Mouse (Mus musculus): ENCODE results near the gene Zbtb16.

The Zbtb16 gene

GRCm38 (mm10) chr9:48835631-48836565 lies at the start of gene Zbtb16:
Gene Zbtb16 (minus strand): TSS chr9:48836222.
- DNase-seq = peak; percentile 52 to 53

GRCm38 (mm10) chr9:48872896-48873295 lies 36.9 kb upstream of the Zbtb16 start:
- DNase-seq = no peak

DNA sequence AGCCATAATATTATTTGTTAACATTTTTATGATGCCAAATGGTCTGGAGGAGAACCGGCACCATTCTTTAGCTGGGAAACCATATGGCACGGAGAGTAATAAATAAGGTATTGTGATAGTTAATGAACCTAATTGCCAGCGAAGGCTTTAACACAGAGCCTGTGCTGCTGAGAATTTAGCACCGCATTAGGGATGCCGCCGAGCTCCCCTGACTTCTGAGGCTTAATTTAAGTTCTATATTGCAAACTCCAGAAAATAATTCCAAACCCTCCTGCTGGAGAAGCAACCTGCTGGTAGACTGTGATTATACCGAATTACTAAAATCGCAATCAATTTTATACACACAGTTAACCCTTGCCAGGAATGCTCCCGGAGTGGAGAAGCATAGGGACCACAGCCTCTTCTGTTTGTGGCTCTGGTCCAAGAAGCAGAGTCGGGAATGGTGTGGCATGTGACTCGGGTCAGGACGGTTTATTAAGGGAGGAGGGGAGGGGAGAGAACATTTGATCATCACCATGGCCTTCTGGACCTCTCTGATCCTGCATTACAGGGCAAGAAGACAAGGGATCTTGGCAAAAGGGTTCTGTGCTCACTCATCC lies 30.6 kb upstream of the Zbtb16 start:
- DNase-seq = no peak

- no peak for DNase-seq
These were observed 29.2 kb upstream of the Zbtb16 start for GRCm38 (mm10) chr9:48865235-48865634.

DNA sequence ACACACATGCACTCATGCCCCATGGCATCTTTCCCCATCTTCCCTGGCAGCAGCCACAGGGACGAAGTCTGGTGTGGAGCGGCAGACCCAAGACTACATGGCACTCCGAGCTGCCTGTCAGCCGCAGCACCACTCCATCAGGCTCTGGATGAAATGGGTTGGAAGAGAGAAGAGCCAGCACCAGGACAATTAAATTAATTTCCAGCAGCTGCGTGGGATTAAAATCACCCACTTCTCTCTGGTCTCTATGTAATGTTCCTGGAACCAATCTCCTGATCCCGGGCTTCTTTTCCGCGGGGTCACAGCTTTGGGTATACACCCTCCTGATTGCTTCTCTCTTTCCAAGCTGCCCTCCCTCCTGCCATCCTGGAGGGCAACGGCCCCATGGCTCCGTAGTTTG lies 25.5 kb upstream of the Zbtb16 start:
- no peak for DNase-seq

DNA sequence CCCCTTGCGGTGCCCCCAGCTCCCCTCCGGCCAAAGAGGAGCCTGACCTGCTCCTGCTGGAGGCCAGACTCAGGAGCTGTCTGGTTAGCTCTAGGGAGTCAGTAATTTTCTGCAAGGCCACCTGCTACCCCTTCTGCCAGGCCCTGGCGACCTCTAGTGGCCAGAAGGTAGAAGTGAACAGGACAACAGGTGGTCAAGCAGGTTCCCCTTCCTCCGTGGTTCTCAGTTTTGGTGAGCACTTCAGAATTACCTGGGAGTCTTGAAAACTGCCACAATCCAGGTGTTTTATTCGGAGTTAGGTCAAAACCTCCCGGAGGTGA lies 24.5 kb upstream of the Zbtb16 start:
- DNase-seq = peak; percentile 71 to 72

DNA sequence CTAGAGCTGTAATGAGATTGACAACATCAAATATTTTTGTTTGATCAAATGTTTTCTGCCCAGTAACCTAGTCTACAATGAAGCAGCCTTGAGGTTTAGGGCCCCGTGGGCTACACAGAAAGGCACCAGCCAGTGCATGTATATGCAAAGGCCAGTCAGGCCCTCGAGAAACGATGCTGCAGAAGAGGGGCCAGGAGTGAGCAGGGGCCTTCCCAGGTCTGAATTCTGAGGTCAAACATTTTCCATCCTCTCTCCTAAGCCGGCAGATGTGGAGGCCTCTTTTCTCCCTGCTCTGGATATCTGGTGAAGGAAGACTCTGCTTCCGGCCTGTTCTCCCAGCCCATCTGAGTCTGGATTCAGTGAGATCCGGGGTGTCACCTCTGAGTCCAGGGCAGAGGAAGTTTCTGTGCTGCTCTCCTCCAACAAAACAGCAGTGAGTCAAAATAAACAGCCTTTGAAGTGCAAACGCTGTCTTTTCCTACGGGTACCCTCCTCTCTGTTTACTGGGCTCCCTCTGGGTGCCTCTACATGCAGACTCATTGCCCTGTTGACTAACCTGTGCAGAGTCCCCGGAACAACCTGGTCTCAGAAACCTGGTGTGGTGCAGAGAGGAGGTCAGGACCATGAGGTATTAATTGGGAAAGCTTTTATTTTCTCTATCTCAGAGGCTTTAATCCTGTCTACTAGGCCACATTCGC lies 24.0 kb upstream of the Zbtb16 start:
- DNase-seq = no peak

GRCm38 (mm10) chr9:48857944-48858343 lies 21.9 kb upstream of the Zbtb16 start:
- DNase-seq = no peak

GRCm38 (mm10) chr9:48856240-48856639 lies 20.2 kb upstream of the Zbtb16 start:
- DNase-seq = no peak

- DNase-seq = no peak
These were observed 13.5 kb upstream of the Zbtb16 start for GRCm38 (mm10) chr9:48849531-48849930.

- no peak for DNase-seq
These were observed 3.5 kb upstream of the Zbtb16 start for GRCm38 (mm10) chr9:48839568-48839967.

GRCm38 (mm10) chr9:48838346-48838745 lies 2.3 kb upstream of the Zbtb16 start:
- DNase-seq = no peak

DNA sequence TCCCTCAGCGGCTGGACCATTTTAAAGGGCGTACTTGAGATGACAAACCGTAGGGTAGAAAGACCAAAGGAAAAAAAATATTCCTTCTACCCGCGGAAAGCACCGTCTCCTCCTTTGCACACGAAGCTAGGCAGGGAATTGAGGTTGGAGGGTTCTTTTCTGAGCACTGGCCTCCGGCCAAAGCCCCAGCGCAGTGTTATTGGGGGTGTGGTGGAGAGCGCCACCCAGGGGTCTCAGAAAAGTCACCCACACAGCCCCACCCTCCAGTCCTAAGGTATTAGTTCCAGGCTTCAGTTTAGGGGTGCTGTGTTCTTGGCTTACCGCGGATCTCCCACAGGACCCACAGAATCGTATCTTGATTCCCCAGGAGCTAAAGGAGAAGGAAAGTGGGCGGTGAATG lies 1.2 kb upstream of the Zbtb16 start:
- DNase-seq = peak in 1 of 2 experiments; percentile 27

- peak in 1 of 2 experiments; percentile 20 for DNase-seq
These were observed 526 bp upstream of the Zbtb16 start for GRCm38 (mm10) chr9:48836566-48836930.

DNA sequence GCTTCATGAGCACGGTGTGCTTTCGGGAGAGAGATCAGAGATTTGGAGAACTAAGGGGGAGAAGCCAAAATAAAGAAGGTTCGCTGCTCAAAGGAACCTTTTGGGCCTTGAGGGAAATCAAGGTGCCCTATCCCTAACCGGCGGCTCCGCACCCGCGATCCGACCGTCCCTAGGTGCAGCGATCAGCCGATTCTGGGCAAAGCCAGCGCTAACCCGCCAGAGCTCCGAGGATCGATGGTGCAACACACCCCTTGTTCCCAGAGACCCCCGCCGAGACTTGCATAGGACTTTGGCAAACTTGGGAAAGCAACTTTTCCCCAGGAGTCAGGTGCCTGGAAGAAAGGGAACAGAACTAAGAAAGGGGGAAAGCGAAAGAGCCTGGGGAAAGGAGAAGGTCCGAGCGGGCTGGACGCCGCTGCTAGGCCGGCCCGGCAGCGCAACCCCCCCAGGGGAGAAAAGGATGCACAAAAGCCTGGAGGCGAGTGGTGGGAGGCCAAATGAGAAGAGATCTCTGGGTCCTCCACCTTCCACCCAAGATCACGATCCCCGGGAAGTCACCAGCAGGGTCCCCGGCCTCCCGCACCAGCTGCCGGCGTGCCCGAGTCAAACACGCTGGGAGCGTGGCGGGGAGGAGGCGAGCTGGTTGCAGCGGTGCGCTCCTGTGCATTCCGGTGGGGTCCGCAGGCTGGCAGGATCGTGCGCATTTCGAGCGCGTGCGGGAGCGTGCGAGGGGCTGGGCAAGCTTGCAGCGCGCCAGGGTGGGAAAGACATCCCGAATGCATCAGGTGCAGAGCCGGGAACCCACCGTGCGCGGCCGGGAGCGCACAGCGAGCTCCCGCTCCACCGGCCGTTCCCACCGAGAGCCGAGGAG lies 1.2 kb downstream of the Zbtb16 start:
- peak; percentile 11 to 23 for DNase-seq

GRCm38 (mm10) chr9:48834006-48834405 lies 2.0 kb downstream of the Zbtb16 start:
- no peak for DNase-seq

DNA sequence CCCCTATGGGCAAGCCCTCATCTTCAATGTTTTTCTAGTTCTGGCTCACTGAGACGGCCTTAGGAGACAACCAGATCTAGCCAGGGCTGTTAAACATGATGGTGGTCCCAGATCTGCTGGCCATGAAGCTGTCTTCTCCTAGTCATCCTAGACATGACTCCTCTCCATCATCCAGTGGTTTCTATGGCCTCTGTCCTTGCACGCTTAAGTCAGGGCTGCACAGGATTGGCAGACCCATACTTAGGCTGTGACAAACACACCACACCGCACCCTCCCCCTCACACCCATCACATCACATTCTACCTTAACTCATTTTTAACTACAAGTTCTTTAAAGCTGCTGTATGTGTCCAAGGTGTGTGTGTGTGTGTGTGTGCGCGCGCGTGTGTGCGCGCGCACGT lies 2.5 kb downstream of the Zbtb16 start:
- DNase-seq = no peak

DNA sequence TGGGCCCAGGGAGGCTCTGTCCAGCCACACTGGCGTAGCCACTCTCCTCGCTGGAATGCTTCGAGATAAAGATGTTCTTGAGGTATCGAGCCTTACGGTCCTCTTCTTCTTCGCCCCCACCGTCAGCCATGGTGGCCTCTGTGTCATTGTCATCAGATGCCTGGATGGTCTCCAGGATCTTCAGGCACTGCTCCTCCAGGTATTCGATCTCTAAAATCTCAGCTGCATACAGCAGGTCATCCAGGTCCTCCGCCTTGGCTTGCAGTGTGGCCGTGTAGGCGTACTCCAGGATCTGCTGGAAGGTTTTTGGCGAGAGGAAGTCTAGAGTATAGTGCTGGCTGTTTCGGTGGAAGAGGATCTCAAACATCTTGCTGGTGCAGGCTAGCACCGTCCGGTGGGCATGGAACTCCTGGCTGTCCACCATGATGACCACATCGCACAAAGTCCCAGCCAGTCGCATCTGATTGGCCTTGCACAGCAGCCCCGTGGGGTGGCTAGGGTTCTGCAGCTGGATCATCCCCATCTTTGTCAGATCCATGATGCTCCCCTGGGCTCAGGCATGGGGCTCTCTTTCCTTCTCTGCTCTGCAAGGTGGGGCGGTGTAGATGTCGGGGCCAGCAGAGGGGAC lies 3.4 kb downstream of the Zbtb16 start:
- DNase-seq = no peak

GRCm38 (mm10) chr9:48831560-48832460 lies 4.2 kb downstream of the Zbtb16 start:
- DNase-seq = no peak

- no peak for DNase-seq
These were observed 7.2 kb downstream of the Zbtb16 start for GRCm38 (mm10) chr9:48828839-48829238.

DNA sequence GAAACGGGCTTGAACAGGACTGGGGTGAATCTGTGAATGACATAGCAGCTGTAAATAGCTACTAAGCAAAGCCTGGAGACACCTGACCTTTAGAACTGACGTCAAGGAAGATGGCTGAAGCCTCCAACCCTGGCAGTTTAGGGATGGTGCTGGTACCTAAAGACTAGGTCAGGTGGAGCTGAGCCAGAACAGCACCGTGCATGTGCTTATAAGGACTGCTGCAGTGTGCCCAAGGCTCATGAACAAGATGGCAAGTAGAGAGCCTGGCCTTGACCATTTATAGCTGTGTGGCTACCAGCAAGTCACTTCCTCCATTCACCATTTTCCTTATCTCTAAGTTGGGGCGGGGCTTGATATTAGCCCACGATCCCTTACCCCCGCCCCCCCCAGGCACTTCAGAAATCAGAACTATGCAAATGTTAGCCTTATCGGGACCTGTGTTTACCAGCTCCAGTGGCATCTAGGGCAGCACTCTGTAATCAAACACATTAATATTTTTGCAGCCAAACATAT lies 9.6 kb downstream of the Zbtb16 start:
- no peak for DNase-seq

Measured in cerebellum, postnatal 36 days (tissue).